Mouse (Mus musculus) retina, adult 2 months (tissue): ENCODE measurements around the gene Spc24.

Source experiments
- DNase-seq: peaks from one replicate; pipeline ENCODE4 v3.0.0-alpha.2; 2012; ENCODE audit warnings: low read depth, low spot score

Gene Spc24

GRCm38 (mm10) chr9:21749382-21750118, 10.6 kb downstream of the Spc24 start:
- DNase-seq: no peak

DNA sequence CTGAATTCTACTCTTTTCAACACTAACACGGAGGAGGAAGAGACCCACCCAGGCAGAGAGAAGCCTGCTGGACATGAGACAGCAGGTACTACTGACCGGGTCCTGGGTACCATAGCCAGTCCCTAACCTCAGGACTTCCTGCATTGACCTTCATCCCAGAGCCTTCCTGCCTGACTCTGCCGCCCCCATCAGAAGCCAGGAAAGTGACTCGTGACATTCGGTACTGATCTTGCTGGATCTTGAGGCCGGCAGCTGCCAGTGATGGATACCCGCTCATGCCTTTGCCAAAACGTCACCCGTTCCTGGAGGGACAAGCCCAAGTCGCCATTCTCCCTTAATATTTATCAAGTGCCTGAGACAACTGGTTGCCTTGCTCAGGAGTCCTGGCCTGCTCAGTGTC, 11.6 kb downstream of the Spc24 start:
- DNase-seq: no peak

- no peak for DNase-seq
Observed at GRCm38 (mm10) chr9:21748033-21748432, 12.1 kb downstream of the Spc24 start.

GRCm38 (mm10) chr9:21747238-21747774, 12.8 kb downstream of the Spc24 start:
- no peak for DNase-seq

GRCm38 (mm10) chr9:21741514-21741913, 18.6 kb downstream of the Spc24 start:
- DNase-seq: no peak

DNA sequence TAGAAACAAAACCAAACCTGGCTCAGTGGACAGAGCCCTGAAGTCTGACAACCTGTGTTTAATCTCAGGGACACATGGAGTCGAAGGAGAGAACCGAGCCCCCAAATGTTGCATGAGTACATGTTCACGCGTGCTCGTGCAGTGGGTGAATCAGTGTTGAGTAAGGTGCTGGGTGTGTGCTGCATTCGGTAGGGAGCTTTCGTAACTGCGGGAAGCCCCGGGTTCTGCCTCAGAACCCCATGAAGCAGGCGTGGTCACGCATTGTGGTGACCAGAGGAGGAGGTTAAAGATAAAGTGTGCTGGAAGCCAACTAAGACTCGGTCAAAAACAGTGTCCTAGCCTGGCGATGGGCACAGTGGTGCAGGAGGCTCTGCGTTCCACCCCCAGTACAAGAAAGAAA, 19.7 kb downstream of the Spc24 start:
- DNase-seq: no peak

DNA sequence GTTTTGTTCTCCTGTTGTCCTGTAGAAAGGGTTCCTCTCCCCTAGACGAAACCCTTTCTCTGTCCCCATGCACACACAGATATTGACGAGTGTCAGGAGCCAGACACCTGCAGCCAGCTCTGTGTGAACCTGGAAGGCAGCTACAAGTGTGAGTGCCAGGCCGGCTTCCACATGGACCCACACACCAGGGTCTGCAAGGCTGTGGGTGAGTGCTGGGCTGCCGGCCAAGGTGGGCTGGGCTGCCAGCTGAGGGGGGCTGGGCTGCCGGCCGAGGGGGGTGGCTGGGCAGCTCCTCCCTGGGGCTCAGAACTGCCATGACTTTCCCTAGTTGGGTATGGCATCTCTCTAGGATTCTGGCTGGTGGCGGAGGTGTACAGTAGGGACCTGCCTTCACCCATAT, 21.3 kb downstream of the Spc24 start:
- no peak for DNase-seq

GRCm38 (mm10) chr9:21737188-21737587, 22.9 kb downstream of the Spc24 start:
- DNase-seq: no peak

- no peak for DNase-seq
Observed at GRCm38 (mm10) chr9:21736580-21736979, 23.5 kb downstream of the Spc24 start.

DNA sequence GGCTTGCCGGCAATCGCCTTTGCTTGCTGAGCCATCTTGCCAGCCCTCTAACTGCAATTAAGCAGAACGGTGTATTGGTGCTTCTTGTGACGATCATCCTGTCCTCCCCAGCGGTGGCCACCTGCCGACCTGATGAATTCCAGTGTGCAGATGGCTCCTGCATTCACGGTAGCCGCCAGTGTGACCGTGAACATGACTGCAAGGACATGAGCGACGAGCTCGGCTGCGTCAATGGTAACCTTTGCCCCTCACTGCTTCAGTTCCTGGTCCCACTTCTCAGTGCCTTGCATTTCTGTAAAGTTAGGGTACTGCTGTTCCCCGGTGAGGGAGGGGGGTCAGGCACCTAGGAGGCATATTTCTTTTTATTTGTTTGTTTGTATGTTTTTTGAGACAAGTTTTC, 25.0 kb downstream of the Spc24 start:
- DNase-seq: no peak

GRCm38 (mm10) chr9:21733989-21734388, 26.1 kb downstream of the Spc24 start:
- DNase-seq: no peak

GRCm38 (mm10) chr9:21733446-21733845, 26.7 kb downstream of the Spc24 start:
- DNase-seq: no peak

DNA sequence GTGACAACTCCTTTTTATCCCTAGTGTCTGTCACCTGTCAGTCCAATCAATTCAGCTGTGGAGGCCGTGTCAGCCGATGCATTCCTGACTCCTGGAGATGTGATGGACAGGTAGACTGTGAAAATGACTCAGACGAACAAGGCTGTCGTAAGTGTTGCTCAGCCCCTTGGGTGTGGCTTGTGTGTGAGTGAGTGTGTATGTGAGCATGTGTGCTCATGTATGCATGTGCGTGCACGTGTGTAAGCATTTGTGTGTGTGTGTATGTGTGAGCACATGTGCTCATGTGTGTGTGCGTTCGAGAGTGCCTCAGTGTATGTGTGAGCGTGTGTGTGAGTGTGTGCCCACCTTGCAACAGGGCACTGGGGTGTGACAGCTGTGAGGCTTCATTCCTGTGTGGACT, 27.8 kb downstream of the Spc24 start:
- no peak for DNase-seq

DNA sequence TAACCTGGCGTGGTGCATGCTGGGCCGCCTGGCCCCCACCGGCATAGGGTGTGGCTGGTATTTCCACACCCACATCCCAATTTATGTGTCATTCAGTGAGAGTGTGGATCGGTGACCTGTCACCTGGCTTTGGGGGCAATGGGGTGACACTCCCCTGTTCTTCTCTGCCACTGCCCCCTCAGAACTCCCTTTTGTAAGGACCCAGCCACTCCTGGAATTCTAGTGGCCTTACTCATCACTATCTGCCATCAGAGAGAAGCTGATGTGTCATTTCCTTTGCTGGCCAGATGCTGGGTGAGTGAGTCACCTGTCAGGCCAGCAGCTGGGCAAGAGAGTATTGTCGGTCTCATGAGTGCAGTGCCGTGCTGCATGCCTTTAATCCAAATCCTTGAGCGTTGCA, 30.8 kb downstream of the Spc24 start:
- DNase-seq: no peak

DNA sequence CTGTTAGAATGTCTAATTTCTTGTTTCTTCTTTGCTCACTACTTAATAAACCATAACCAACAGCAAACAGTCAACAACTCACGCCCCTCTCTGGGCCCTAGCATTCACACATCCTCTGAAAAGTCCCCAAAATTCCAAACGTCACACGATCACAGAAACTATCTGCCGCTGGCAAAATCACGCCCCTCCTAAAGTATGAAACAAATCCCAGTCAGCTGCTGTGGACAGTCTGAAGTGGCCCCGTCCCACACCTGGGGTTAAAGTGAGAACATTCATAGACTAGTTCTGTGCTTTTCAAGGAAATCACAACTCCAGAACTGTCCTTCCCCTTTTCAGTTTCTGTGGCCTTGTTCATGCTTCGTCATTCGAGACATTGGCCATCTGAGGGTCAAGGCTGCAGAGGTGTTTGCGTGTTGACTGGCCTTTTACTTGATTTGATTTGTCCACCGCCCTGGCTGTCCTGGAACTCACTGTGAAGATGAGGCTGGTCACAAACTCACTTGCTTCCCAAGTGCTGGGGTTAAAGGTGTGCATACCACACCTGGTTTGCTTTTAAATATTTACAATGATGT, 31.8 kb downstream of the Spc24 start:
- DNase-seq: no peak

GRCm38 (mm10) chr9:21726218-21726975, 33.7 kb downstream of the Spc24 start:
- no peak for DNase-seq

DNA sequence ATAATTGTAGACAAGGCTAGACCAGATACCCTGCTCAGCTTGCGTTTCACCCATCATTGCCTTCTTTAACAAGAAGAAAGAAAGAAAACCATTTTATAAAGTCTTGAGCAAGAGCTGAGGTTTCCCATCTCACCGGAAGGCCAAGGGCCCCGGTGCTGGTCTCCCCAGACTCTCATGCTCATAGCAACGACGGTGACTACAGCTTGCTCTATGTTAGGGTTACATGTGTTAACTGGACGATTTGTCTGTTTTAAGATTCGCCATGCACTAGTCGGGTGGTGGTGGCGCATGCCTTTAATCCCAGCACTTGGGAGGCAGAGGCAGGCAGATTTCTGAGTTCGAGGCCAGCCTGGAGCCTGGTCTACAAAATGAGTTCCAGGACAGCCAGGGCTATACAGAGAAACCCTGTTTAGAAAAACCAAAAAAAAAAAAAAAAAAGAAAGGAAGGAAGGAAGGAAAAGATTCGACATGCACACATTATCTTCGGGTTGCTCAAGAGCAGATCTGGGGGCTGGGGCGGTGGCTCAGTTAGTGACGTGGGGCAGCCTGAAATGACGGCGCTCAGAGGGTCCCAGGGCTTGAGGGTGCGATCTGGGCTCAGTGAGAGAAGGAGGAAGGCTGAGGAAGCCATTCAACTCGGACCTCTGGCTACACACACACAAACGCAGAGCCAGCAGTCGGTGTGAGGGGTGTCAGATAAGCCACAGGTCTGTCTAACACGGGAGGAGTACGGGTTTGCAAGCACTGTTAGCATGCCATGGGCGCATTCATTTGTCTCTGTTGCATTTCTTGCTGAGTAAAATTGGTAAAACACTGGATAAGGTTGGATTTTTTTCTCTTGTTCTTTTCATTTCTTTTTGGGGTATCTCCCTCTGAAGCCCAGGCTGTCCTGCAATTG, 34.6 kb downstream of the Spc24 start:
- no peak for DNase-seq

DNA sequence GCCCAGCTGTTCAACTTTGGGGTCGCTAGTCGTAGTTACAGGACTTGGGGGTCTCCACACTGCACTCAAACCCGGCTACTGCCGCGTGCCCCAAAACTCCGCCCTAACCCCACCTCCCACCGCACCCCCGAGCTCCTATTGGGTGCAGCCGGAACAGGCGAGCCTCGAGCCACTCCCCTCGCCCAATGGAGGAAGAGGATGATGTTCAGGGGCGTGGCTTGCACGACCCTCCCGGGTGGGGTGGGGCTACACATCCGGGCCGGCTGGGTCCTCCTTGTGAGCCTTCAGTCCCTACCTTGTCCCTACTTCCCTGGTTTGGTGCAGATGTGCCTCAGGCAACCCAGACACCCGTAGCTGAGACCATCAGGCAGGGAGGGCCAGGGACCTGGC, 36.0 kb downstream of the Spc24 start:
- peak; percentile 36 for DNase-seq

GRCm38 (mm10) chr9:21723377-21724146, 36.5 kb downstream of the Spc24 start, which contains the start of gene Ldlr:
Gene Ldlr, plus strand, starts transcription at chr9:21723483.
- DNase-seq: no peak

- no peak for DNase-seq
Observed at GRCm38 (mm10) chr9:21721036-21721435, 39.1 kb downstream of the Spc24 start.

- no peak for DNase-seq
Observed at GRCm38 (mm10) chr9:21717015-21717414, 43.1 kb downstream of the Spc24 start.
